Mouse (Mus musculus): Measurements from ENCODE around the gene Chmp4b.

DNA sequence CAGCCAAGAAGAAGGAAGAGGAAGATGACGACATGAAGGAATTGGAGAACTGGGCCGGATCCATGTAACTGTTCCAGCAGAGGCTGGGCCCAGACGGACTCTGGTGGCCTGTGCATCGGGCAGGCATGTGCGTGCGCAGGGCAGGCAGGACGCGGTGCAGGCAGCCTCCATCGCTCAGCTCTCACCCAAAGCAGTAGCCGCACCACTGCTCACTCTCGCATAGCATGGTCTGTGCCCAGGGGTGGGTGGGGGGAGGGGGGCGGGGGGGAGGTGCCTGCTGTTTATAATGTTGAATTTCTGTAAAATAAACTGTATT lies 42.4 kb downstream of the Chmp4b start:
- no peak for TF ChIP-seq CTCF (IDR thresholded peaks at IDR 0.05; ENCODE audit: insufficient read depth, low read depth, low read length)
- TF ChIP-seq POLR2A (IDR thresholded peaks at IDR 0.05; ENCODE audit: insufficient read depth, low read depth, low read length) = no peak
